Mouse (Mus musculus) ovary, postnatal 14 days (tissue): ENCODE data around the gene Efcab12.
"Not testable (repeated sequence)": the region's sequence is repeated elsewhere in the genome, so short reads cannot be mapped to it uniquely, and the experiment has no call there.

Experiments
- DNase-seq: peaks from one replicate; pipeline ENCODE4 v3.0.0; 2022; ENCODE audit warnings: low spot score

Gene Efcab12

DNA sequence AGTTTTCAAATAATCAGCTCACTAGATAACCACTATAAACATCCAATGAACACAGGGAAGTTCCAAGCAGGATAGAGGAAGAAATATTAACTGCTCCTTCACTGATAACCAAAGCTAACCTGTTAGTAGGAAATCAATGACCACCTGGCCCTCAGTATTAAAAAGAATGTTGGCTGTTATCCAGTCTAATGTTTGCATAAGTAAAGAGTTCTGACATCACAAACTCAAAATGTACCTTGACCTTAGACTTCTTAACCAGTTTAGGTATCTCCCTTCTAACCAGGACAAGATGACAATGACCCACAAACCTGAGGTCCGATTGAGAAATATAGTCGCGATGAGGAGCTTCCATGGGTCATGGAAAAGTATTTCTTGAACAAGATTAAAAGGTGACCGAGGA lies 6.8 kb upstream of the Efcab12 start:
- DNase-seq = no peak

DNA sequence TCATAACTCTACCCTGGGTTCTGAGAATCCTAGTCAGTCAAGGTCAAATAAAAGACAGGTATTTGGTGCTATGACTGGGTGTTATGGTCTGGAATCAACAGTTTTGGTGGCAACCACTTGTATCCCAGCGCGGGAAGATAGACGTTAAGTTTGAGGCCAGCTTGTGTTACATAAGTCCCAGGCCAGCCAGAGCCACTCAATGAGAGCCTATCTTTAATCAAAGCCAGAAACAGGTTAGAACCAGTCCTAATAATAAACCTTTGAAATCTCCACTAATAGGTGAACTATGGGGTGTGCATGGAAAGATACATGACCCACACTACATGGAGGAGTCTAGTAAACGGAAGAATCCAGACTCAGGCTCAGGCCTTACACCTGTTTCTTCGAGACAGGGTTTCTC lies 533 bp upstream of the Efcab12 start:
- DNase-seq = no peak

DNA sequence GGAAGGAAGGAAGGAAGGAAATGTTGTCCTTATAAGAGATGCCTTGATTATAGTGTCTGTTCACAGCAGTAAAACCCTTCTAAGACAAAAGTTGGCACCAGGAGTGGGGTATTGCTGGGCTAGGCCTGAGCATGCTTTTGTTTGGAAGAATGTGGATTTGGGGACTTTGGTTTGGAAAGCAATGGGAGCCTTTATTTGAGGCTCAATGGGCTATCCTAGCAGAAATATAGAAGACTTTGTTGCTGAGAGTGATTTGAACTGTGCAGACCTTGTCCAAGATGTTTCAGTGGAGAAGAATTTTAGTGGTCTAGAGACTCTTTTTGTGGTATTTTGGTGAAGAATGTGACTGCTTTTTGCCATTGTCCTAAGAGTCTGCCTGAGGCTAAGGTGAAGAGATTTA lies 4.4 kb downstream of the Efcab12 start:
- no peak for DNase-seq

DNA sequence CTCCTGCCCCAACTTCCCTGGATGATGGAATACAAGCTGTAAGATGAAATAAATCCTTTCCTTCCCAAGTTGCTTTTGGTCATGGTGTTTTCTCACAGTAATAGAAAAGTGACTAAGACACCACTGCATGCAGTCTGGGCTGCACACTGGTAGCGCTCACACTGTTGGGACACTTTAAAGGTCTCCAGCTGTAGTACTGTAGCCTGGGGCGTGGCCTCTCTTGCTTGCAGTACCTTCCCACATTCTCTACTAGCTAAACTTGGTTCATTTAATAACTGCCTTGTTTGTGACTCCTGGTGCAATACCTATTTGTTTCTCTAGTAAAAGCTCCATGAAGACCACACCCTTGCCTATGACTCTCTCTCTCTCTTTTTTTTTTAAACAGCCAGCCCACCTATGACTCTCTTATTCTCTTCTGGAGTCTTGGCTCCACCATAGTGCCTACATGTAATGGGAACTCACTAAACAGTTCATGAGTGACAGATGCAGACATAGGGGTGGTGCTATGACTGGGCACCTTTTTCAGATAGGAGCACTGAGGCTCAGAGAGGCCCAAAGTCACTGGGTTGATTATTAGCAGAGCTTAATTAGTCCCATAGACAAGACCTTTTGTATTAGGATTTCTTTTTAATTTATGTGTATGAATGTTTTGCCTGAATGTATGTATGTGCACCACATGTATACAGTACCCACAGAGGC lies 5.9 kb downstream of the Efcab12 start:
- DNase-seq = no peak

DNA sequence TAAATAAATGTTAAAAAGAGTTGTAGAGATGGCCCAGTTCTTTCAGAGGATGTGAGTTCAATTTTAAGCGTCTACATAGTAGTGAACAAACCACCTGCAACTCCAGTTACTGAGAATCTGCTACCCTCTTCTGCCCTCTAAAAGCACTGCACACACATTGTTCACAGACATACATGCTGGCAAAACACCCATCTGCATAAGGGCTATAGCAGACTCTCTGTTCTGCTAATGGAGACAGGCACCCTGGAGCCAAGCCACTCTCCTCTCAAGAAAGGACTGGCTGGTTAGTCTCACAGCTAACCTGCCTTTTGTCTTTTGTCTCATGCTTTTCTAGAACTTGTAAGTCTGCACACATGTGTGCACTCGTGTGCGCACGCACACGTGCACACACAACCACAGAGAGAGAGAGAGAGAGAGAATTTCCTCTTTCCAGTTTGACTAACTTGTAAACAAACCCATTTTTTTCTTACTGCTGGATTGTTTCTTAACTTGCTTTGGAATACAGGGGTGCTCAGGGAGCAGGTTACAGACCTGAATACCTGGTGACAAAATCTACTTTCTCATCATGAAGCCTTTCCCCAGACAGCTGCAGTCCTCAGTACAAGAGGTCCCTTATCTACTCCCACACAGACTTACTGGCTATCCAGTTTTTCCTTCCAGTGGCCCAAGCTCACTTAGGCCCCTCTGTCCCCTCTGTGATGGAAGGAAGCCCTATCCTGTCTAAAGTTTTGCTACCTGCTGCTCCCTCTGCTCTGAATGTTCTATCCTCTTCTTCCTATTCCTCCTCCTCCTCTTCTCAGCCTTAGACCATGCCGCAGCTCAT lies 7.2 kb downstream of the Efcab12 start:
- no peak for DNase-seq

- not testable (repeated sequence) for DNase-seq
Observed at GRCm38 (mm10) chr6:115823850-115824464, 14.3 kb downstream of the Efcab12 start.

GRCm38 (mm10) chr6:115821216-115821993 lies 16.8 kb downstream of the Efcab12 start:
- no peak for DNase-seq

GRCm38 (mm10) chr6:115818129-115818528 lies 20.1 kb downstream of the Efcab12 start:
- DNase-seq = no peak

GRCm38 (mm10) chr6:115815041-115815440 lies 23.2 kb downstream of the Efcab12 start:
- DNase-seq = no peak

DNA sequence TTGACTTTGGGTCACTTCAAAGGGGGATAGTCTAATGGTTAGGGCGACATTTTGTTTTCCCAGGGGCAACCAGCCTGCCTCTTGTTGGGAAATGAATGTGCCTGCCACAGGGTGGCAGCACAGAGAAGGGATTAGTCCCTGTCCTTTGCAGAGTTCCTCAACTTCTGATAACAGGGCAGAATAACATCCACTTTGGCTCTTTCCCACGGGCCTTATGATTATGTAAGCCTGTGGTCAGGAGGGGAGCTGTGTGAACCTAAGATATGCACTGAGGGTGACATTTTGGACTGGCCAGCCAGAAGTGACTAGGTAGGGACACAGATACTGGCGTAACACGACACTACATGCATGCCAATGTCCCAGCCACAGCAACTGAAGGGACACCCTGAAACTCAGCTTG lies 24.1 kb downstream of the Efcab12 start:
- peak; percentile 34 for DNase-seq

DNA sequence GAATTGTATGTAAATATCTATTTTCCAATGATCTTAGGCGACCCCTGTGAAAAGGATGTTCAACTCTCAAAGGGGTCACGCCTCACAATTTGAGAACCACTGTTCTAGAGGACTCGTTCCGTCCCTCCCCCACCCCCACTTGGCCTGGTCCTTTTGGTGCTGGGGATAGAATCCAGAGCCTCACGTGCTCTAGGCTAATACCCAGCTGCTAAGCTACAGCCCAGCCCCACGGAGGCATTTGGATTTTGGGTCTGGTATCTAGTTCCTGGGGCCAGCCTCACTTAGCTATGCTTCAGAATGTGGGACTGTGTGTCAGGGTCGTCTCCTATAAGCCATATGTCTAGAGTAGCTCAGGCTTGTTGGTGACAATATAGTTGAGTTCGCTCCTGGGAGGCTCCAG lies 26.6 kb downstream of the Efcab12 start:
- no peak for DNase-seq

DNA sequence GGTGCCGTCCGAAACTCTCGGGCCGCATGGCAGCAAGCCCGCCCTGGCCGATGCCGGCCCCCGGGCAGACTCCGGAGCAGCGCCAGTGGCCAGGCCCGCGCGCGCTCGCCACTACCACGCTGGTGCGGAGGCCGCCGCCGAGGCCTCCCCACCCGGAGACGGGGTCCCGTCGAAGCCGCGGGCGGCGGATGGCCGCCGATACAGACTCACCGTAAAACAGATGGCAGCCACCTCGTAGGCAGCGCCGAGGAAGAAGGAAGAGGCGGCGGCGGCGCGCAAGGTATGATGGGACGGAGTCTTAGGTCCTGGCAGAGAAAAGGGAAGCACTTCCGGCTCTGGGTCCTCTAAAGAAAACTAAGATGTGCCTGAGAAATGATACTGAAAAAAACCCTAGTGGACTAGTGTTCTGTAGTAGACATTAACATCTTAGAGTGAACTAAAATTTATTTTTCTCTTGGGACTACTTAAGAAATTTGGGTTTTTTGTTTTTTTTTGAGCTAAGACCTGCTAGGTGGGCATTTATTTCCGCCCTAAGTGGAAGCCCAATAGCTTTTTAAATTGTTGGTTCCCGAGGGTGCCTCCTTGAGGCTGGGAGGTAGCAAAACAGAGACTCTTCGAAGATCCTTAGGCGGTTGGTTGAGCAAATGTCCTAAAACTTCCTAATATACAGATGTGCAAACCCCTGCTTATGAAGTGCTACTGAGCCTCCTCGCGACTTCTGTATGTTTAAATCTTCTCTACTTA lies 29.6 kb downstream of the Efcab12 start, which contains the start of gene Rpl32:
Gene Rpl32 (minus strand): TSS at position 260 of the 744 bp plus-strand sequence.
- peak; percentile 81 for DNase-seq

GRCm38 (mm10) chr6:115808196-115808487 lies 30.1 kb downstream of the Efcab12 start:
- no peak for DNase-seq

GRCm38 (mm10) chr6:115807464-115808195 lies 30.6 kb downstream of the Efcab12 start:
- no peak for DNase-seq

DNA sequence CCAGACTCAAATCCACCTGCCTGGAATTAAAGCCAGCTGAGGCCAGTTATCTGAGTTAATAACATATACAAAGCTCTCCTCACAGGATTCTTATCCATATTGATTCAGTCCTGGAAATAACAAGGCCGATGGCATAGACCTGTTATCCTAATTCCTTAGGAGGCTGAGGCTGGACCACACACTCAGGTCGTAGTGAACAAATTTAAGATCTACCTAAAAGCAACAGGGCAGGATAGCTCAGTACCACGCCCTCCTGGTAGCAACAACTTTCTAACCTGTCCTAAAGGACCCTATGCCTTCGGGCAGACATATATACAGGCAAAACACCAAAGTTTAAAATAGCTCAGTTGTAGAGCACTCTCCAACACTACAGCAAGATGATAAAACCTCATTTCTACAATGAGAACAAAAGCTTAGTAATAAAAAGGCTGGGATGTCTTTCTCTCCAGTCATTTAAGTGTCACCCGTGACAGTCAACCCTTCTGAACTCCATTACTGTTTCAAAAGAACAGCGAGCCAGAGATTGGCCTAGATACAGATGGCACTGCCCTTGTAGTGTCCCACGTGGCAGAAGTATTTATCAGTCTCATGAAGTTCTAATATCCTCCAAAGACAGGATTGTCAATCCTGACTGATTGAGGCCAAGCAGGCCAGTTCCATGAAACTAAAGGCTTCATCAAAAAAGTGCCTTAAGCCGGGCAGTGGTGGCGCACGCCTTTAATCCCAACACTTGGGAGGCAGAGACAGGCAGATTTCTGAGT lies 33.6 kb downstream of the Efcab12 start:
- no peak for DNase-seq

- DNase-seq = peak; percentile 63
Observed at GRCm38 (mm10) chr6:115803541-115804382, 34.5 kb downstream of the Efcab12 start.

DNA sequence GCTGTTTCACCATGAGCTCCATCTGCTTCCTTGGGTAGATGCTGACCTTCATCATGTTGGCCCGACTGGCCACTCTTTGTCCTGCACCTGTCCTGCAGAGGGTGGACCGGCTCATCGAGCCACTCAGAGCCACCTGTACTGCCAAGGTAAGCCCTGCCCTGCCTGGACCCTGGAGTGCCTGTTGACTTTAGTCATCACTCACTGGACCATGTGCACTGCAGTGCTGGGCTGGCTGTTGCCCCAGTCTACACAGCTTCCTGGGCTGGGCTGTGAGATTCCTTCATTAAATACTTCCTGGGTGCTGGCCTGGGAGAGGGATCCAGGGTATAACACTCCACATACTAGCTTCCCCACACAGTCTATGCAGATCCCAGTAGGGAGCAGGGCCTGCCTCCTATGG lies 36.4 kb downstream of the Efcab12 start:
- DNase-seq = no peak

- no peak for DNase-seq
Observed at GRCm38 (mm10) chr6:115792691-115793215, 45.5 kb downstream of the Efcab12 start.
